Mouse (Mus musculus) testis, adult 2 months (tissue): ENCODE data around the gene Snhg11. TPM values are rescaled to one million over a fixed set of nuclear protein-coding genes. Genes with fewer than 3 reads are reported as not detected.
A peak's percentile ranks its signal among the peaks of the same experiment; 100 is the strongest.

Source experiments
- H3K27ac ChIP-seq: fragments of 200-500 bp; 2 replicates; pipeline ENCODE4 v1.5.1; 2012; ENCODE audit warnings: low read depth, low read length; ENCODE audit not compliant: control insufficient read depth, insufficient read depth
- H3K27me3 ChIP-seq: fragments of 200-500 bp; 2 replicates; pipeline ENCODE4 v1.6.1; 2012; ENCODE audit warnings: mild to moderate bottlenecking, low read length, moderate library complexity; ENCODE audit not compliant: control insufficient read depth, insufficient read depth
- H3K36me3 ChIP-seq: fragments of 200-500 bp; 2 replicates; pipeline ENCODE4 v1.6.1; 2012; ENCODE audit warnings: mild to moderate bottlenecking, low read length; ENCODE audit not compliant: control insufficient read depth, insufficient read depth
- H3K4me1 ChIP-seq: fragments of 200-500 bp; 2 replicates; pipeline ENCODE4 v1.6.1; 2012; ENCODE audit warnings: low read length; ENCODE audit not compliant: control insufficient read depth, insufficient read depth
- H3K4me3 ChIP-seq: fragments of 200-500 bp; 2 replicates; pipeline ENCODE4 v1.5.1; 2012; ENCODE audit warnings: low read depth, mild to moderate bottlenecking, low read length, moderate library complexity, mixed read lengths; ENCODE audit not compliant: control insufficient read depth
- CTCF ChIP-seq: fragments of 200-500 bp; IDR thresholded peaks from 2 replicates; pipeline ENCODE4 v1.5.1; 2012; ENCODE audit warnings: low read depth, mild to moderate bottlenecking, inconsistent platforms, low read length, moderate library complexity; ENCODE audit not compliant: control insufficient read depth, insufficient read depth, insufficient replicate concordance
- POLR2A ChIP-seq: fragments of 200-500 bp; IDR thresholded peaks from 2 replicates; pipeline ENCODE4 v1.6.1; 2012; ENCODE audit warnings: low read depth, mild to moderate bottlenecking, inconsistent platforms, low read length, moderate library complexity; ENCODE audit not compliant: control insufficient read depth
- polyA plus RNA-seq: library from polyadenylated mRNA; depleted of rRNA; stranded (reverse); fragments of >200 nt; gene quantifications from 2 replicates; pipeline ENCODE4 v1.2.3, GENCODE M21; 2012

The Snhg11 gene
- polyA plus RNA-seq, 1 experiment: 3.4 TPM

- no peaks in the 10 kb centered on the region for H3K36me3 ChIP-seq
- no peaks in the 10 kb centered on the region for H3K27me3 ChIP-seq
- TF ChIP-seq POLR2A (no peak), CTCF (peak; percentile 83)
- no peaks in the 10 kb centered on the region for H3K4me1 ChIP-seq
- H3K27ac ChIP-seq: no peak overlapping the region
- no peak overlapping the region for H3K4me3 ChIP-seq
Observed at GRCm38 (mm10) chr2:158347868-158348267, 27.6 kb upstream of the Snhg11 start.

GRCm38 (mm10) chr2:158352801-158353520 lies 22.5 kb upstream of the Snhg11 start:
- Histone ChIP-seq H3K36me3 (peaks cover 3% of the 10 kb centered on the region), H3K4me3 (no peak overlapping the region), H3K4me1 (no peaks in the 10 kb centered on the region), H3K27me3 (no peaks in the 10 kb centered on the region), H3K27ac (no peak overlapping the region)
- no peak for TF ChIP-seq CTCF
- TF ChIP-seq POLR2A: no peak

GRCm38 (mm10) chr2:158354348-158355114 lies 20.9 kb upstream of the Snhg11 start:
- no peak for TF ChIP-seq POLR2A
- no peaks in the 10 kb centered on the region for H3K27me3 ChIP-seq
- H3K36me3 ChIP-seq: peaks cover 6% of the 10 kb centered on the region
- H3K4me1 ChIP-seq: no peaks in the 10 kb centered on the region
- no peak overlapping the region for H3K27ac ChIP-seq
- H3K4me3 ChIP-seq: no peak overlapping the region

- no peaks in the 10 kb centered on the region for H3K27me3 ChIP-seq
- no peak for TF ChIP-seq POLR2A
- TF ChIP-seq CTCF: no peak
- no peak overlapping the region for H3K4me3 ChIP-seq
- peaks cover 6% of the 10 kb centered on the region for H3K36me3 ChIP-seq
- no peak overlapping the region for H3K27ac ChIP-seq
- H3K4me1 ChIP-seq: no peaks in the 10 kb centered on the region
Observed at GRCm38 (mm10) chr2:158355238-158355637, 20.2 kb upstream of the Snhg11 start.

- Histone ChIP-seq H3K27ac (no peak overlapping the region), H3K4me3 (no peak overlapping the region), H3K4me1 (no peaks in the 10 kb centered on the region; the same call in 1 of the 2 replicates), H3K27me3 (no peaks in the 10 kb centered on the region), H3K36me3 (peaks cover 6% of the 10 kb centered on the region)
- TF ChIP-seq CTCF: no peak
- TF ChIP-seq POLR2A: no peak
Observed at GRCm38 (mm10) chr2:158356121-158356520, 19.3 kb upstream of the Snhg11 start.

- peaks cover 6% of the 10 kb centered on the region for H3K36me3 ChIP-seq
- H3K27me3 ChIP-seq: no peaks in the 10 kb centered on the region
- H3K27ac ChIP-seq: no peak overlapping the region
- TF ChIP-seq POLR2A (no peak), CTCF (no peak)
- peak overlapping the region; percentile 99 for H3K4me3 ChIP-seq
- no peaks in the 10 kb centered on the region; the same call in 1 of the 2 replicates for H3K4me1 ChIP-seq
Observed at GRCm38 (mm10) chr2:158359757-158360620, 15.4 kb upstream of the Snhg11 start.
